Mouse (Mus musculus): ENCODE data around the gene Slc4a1ap. TPM values are rescaled to one million over a fixed set of nuclear protein-coding genes. Genes with fewer than 3 reads are reported as not detected.

Gene Slc4a1ap
- 47.3 TPM for polyA plus RNA-seq (2017; shearing (Covaris generic))

DNA sequence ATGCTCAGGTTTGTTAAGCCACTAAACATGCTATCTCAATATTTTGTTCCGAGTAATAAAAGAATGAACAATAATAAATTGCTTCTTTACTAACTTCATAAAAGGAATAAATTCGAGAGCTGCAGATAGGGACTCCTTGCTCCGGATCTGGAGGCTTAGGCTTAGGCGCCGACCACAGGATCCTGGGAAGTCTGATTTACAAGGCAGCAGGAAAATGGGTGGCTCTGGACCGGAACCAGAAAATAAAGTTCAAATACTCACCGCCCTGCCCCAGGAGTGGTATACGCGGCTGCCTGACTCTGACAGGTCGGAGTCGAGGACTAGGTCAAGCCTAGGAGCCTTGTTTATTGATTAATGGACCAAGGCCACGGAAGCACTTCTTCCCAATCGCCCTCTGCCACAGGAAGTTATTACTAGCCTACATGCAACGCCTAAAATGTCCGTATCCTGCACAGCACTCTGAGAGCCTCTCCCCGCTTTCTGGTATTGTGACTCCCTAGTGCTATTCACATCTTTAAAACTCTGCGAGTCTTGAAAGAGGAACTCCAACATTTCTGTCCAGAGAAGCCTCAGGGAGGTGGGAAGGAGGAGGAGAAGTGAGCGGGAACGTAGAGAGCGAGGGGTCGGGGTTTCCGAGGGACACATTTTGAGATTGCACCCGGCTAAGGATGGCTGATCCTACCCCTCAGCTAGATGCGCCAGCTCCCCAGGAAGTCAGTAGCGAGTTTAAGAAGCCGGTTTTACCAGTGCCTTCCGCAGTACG is at the start of gene Slc4a1ap:
Slc4a1ap (plus strand) TSS at position 642 of the 763 bp plus-strand sequence.

DNA sequence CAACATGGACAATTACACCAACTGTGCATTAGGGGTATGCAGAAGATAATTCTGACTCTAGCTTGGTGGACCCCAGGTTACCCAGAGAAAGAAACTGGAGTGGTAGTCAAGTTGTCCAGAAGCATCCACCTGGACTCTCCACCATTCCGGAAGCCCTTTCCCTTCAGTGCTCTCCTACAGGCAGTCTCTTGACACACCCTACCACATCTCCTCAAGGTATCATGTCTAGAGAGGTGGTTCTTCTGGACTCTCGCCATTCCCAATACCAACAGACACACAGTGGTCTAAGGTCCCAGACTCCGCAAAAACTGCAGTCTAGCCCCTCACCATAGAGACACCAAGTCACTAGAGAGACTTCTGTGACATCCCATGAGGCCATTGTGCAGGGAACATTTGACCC is 41.4 kb upstream of the Slc4a1ap start, which contains the start of gene 4930548H24Rik:
4930548H24Rik (plus strand) TSS at position 301 of the 400 bp plus-strand sequence.

DNA sequence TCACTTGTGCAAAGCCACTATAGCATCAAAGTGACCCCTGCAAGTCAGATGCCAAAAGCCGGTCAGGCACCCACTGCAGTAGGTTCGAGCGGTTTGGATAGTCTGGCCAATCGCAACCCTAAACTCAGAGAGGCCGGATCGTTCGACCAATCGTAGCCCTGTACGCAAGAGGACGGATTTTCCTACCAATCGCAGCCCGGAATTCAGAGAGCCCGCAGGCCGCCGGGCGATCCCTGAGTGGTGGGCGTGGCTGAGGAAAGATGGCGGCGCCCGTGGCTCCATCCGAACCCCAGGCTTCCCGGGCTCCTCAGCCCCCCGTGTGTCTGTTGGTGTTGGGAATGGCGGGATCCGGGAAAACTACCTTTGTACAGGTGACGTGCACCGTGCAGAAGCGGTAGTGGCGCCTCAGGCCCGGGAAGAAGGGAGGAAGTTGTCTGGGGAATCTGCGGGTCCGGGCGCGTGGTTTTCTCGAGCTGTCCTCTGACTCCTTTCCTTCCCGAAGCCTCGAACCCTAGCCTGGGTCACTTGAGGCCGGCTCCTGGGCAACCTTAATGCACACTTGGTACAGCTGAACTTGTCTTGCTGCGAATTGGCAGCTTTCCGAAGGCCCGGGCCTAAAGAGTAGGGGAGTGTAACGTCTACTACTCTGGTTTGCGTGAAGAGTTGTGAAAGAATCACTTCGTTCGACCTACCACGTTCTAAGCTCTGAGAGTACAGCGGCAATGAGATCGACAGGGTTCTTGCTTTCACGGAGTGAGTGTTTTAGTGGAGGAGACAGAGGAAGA is 32.1 kb upstream of the Slc4a1ap start, which contains the start of gene Gpn1:
Gpn1 (plus strand) TSS at position 229 of the 785 bp plus-strand sequence.

DNA sequence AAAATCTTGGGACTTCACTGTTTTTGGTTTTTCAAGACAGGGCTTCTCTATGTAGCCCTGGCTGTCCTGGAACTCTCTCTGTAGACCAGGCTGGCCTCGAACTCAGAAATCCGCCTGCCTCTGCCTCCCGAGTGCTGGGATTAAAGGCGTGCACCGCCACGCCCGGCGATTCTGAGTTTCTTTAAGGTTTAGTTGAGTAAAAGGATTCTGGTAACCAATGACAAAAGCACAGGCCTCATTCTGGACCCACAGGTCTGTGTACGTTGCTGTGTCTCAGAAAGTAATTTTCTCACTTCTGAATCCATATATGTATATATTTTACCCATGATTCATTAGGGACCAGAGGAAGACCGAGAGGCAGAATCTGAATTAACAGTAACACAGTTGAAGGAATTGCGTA is 912 bp downstream of the Slc4a1ap start, which contains the start of gene Supt7l:
Supt7l (minus strand) TSS at position 101 of the 400 bp plus-strand sequence.

DNA sequence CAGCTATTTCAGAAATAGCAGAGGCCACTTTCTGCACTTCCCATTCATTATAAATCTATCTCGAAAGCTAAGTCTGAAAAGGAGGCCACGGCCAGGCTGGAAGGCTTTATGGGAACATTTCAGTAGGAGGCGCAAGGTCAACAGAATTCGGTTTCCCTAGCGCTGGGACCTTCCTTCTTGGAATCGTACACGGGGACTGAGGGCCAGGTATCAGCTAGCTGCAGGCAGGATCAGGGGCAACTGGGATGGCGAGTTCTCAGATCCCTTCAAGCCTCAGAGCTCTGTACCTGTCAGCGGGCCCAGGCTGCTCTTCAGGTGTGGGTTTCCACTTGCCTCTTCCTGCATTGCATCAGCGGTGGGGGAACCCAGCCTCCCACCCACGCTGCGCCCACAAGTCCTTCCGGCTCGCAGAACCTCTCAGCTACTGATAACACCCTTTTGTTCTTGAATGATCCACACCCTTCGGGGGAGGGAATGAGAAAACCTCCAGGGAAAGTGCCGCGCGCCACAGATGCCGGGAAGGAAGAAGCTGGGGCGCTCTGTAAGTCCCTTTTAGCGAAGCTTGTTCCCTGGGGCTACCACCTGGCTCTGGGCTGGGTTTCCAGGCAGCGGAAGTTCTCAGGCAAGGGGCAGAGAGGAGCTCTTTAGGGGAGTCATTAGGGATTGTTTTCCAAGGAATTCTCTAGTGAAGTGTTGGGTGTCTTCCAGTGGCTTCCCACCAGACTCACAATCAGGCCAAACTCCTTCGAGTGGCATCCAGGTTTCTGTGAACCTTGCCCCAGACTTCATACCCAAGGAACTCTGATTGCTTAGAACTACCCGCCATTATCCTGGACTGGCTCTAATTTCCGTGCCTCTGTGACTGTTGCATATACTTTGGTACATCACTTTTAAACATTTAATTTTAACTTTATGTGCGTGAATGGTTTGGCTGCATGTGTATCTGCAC is 70.0 kb downstream of the Slc4a1ap start, which contains the start of gene Mrpl33:
Mrpl33 (plus strand) TSS at position 455 of the 949 bp plus-strand sequence.

Other genes starting within 250 kb of the Slc4a1ap start
- 10.3 TPM for gene Ift172, start 235.9 kb upstream of the Slc4a1ap start, polyA plus RNA-seq (2017; shearing (Covaris generic))
- gene Fndc4, start 230.9 kb upstream of the Slc4a1ap start, polyA plus RNA-seq (2017; shearing (Covaris generic)), result 0.35 TPM
- gene Gckr, start 229.6 kb upstream of the Slc4a1ap start, polyA plus RNA-seq (2017; shearing (Covaris generic)), result 0.38 TPM
- gene Zfp512, start 74.6 kb upstream of the Slc4a1ap start, polyA plus RNA-seq (2017; shearing (Covaris generic)), result 57.8 TPM
- gene 4930548H24Rik, start 41.3 kb upstream of the Slc4a1ap start, polyA plus RNA-seq (2017; shearing (Covaris generic)), result 0.18 TPM
- gene Gpn1, start 32.3 kb upstream of the Slc4a1ap start, polyA plus RNA-seq (2017; shearing (Covaris generic)), result 41.8 TPM
- 23.1 TPM for gene Supt7l, start 812 bp downstream of the Slc4a1ap start, polyA plus RNA-seq (2017; shearing (Covaris generic))
- 203 TPM for gene Mrpl33, start 69.9 kb downstream of the Slc4a1ap start, polyA plus RNA-seq (2017; shearing (Covaris generic))
- gene Rbks, start 170.6 kb downstream of the Slc4a1ap start, polyA plus RNA-seq (2017; shearing (Covaris generic)), result 22.1 TPM
- gene Babam2, start 170.7 kb downstream of the Slc4a1ap start, polyA plus RNA-seq (2017; shearing (Covaris generic)), result 55.8 TPM

All from CD4-positive, CD25-positive, alpha-beta regulatory T cell (primary cell).